Mouse (Mus musculus) activated CD4-positive, CD25-positive, alpha-beta regulatory T cell (primary cell): ENCODE measurements around the gene Cldn34c2. TPM values are rescaled to one million over a fixed set of nuclear protein-coding genes. Genes with fewer than 3 reads are reported as not detected.

Source experiments
- polyA plus RNA-seq, 2 experiments: library from polyadenylated mRNA; unstranded; fragments of 100-300 nt; shearing (Covaris generic); gene quantifications; one replicate each; pipeline ENCODE4 v1.2.1; 2017

Gene Cldn34c2
- not detected for polyA plus RNA-seq

DNA sequence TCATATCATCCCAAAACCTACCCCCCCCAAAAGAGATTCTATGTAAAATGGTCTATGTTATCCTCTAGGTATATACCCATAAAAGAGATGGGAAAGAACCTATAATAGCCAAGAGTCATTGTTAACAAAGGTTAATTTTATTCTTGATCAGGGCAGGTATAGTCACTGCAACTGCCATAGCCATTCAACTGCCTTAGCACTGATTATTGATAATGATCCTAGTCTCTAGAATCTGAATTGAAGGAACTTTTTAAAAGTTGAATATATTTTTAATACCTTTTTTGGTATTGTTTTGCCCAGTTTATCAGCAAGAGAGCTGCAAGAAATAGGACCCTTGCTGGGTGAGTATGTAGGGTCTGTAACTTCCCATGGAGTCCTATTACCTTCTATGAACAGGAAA lies at the start of gene Cldn34c2:
Gene Cldn34c2, plus strand, starts transcription at position 301 of the 400 bp plus-strand sequence.

Other genes with a start within 250 kb of the Cldn34c2 start
- not detected for gene Gm17467, start 123.1 kb downstream of the Cldn34c2 start, polyA plus RNA-seq
- gene Cldn34c3, start 212.0 kb downstream of the Cldn34c2 start, polyA plus RNA-seq: not detected